Mouse (Mus musculus) brown adipose tissue, adult 24 weeks (tissue): ENCODE results near the gene Olfr1364. TPM values are rescaled to one million over a fixed set of nuclear protein-coding genes. Genes with fewer than 3 reads are reported as not detected.

Source experiments
- H3K27ac ChIP-seq: fragments of 200-500 bp; replicated peaks from 2 replicates; pipeline ENCODE4 v1.5.1; 2012; ENCODE audit warnings: low read depth, mild to moderate bottlenecking, low read length
- H3K4me1 ChIP-seq: fragments of 200-500 bp; 2 replicates; pipeline ENCODE4 v1.6.1; 2012; ENCODE audit warnings: low read length, mixed read lengths; ENCODE audit not compliant: control insufficient read depth, insufficient read depth, insufficient read length
- H3K4me3 ChIP-seq: fragments of 200-500 bp; 2 replicates; pipeline ENCODE4 v1.5.1; 2012; ENCODE audit warnings: low read depth, mild to moderate bottlenecking, low read length, moderate library complexity; ENCODE audit not compliant: insufficient read depth
- polyA plus RNA-seq: library from polyadenylated mRNA; stranded (reverse); fragments of >200 nt; gene quantifications from 2 replicates; pipeline ENCODE4 v1.2.4, GENCODE M21; 2012; ENCODE audit not compliant: missing spikeins, insufficient read depth, insufficient read length

Olfr1364 gene
- not detected in 2 replicates for polyA plus RNA-seq

DNA sequence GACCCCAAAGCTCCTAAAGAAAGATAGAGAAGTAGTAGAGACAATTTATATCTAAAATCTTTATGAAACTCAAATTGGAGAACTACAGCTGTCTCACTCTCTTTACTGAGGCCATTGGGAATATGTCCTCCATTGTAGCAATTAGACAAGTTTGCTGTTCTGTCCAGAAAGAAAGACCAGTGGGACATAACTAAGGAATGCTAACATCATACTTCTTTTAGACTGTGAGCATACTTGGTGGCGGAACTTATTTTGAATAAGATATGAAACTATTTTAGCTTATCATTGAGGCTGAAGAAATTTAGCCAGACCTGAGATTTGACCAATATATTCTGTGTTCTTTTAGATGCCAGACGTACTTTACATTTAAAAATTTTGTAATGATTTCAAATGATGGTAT lies at the start of gene Olfr1364:
TSS of gene Olfr1364 (minus strand) at position 101 of the 400 bp plus-strand sequence.
- no peak within 1 kb of the TSS for H3K27ac ChIP-seq
- no peaks in the 10 kb centered on the region for H3K4me1 ChIP-seq
- H3K4me3 ChIP-seq: no peak within 1 kb of the TSS

DNA sequence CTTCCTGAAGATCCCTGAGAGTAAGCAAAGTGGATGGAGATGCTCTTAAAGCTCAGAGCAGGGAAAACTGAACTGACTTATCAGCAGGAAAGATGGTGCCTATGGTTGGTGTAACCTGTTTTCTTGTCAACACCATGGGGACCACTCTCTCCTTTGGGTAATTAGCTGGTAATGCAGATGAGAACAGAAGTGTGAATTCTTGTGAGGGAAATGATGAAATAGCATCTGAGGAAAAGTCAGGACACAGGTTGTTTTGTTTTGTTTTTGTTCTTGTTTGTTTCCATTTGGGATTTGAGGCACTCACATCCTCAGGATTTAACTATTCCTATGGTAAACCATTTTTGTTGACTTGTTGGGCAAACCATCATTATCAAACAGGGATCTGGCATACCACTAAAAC lies 32.4 kb upstream of the Olfr1364 start, which contains the start of gene Olfr1362:
TSS of gene Olfr1362 (minus strand) at position 101 of the 400 bp plus-strand sequence.
- Histone ChIP-seq H3K4me1 (no peaks in the 10 kb centered on the region), H3K27ac (no peak within 1 kb of the TSS), H3K4me3 (no peak within 1 kb of the TSS)

DNA sequence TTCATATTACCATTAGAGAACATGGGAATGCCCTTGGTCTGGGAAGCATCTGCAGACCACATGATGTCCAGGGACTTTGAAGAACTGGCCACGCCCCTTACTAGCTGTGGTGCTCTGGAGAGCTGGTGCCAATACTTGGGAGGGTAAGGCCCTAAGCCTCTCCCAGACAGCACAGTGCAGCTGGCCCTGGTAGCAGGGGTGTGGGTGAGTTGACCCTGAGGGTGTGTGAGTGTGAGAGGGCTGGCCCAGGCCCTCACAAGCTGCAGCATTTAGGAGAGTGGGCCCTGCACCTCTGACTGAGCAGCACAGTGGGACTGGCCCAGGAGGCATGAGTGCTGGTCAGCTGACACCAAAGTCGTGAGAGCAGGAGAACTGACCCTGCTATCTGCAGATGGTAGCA lies 10.1 kb upstream of the Olfr1364 start:
- no peak overlapping the region for H3K4me3 ChIP-seq
- no peak overlapping the region for H3K27ac ChIP-seq
- H3K4me1 ChIP-seq: no peaks in the 10 kb centered on the region

DNA sequence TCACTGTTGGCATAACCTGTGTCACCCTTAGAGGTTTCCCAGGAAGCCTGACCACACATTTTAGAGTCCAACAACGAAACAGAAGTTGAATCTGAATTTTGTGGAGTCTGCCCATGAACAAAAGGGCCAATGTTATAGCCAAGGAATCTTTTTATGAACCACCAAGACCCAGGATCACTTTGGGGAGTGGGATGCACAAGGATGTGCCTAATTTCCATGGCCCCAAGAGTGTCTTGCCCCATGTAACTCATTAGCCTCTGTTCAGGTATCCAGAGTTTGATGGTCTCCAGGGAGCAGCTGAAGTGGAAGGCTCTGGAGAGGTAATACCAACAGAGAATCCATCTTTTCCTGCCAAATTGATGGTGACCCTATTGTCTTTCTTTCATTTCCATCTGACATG lies 21.8 kb downstream of the Olfr1364 start, which contains the start of gene Olfr1535:
TSS of gene Olfr1535 (minus strand) at position 101 of the 400 bp plus-strand sequence.
- H3K4me3 ChIP-seq: no peak within 1 kb of the TSS
- no peak within 1 kb of the TSS for H3K27ac ChIP-seq
- H3K4me1 ChIP-seq: no peaks in the 10 kb centered on the region

DNA sequence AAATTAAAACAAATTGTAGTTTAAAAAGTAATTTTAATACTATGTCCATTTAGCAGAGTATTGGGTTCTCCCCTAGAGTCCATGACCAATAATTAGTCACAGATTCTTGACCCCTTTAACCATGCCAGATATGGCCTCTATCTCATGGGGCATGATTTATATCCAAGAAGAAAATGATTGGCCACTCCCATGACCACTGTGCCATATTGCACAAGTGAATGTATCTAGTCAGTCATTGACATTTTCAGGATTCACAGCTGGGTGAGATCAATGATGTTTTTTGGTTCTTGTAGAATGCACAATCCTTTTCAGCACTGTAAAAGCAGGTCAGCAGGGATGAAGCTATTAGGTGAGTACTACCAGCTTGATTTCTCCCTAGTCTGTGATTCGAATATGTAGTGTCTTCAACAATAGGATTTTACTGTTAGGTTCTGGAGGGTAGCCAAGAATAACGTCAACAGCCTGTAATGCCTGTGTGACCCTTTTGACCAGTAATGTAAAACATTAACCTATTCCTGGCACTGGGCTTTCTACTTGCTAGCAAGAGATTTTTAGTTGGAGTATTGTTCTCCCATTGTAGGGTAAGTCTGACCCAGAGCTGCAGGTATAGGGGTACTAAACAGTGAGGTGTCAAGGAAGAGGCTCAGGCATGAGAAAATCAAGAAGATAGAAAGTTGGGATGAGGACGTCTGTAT lies 31.0 kb downstream of the Olfr1364 start:
- Histone ChIP-seq H3K4me1 (no peaks in the 10 kb centered on the region), H3K4me3 (no peak overlapping the region), H3K27ac (no peak overlapping the region)

DNA sequence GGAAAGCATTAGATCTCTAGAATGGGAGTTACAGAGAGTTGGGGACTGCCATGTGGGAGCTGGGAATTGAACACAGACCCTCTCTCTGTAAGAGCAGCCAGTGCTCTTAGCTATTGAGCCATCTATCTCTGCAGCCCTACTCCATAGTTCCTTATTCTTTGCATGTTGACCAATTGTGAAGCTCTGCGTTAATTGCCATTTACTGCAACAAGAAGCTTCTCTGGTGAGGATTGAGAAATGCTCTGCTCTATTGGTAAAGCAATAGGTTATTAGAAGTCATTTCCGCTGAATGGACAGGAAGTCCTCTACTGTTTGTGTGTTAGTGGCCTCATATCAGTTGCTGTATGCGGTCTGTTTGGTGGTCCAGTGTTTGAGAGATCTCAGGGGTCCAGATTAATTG lies 32.1 kb downstream of the Olfr1364 start:
- no peaks in the 10 kb centered on the region for H3K4me1 ChIP-seq
- no peak overlapping the region for H3K4me3 ChIP-seq
- H3K27ac ChIP-seq: no peak overlapping the region

DNA sequence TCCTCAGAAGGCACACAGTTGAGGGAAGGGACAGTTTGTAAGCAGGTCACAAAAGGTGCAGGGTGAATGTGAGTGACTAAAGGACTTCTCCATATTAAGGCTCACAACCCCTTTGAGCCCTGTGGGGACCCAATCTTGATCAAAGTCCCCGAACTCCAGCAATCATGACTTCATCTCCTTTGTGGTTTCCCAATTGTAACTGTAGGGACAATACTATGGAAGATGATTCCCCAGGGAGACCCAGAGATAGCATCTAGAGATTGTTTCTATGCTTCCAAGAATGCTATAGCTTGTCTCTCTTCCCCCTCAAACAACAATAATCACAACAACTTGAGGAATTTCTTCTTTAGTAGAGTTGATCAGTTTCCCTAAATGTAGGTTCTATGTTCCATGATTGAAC lies 38.9 kb downstream of the Olfr1364 start, which contains the start of gene Olfr1366:
TSS of gene Olfr1366 (minus strand) at position 101 of the 400 bp plus-strand sequence.
- Histone ChIP-seq H3K27ac (no peak within 1 kb of the TSS), H3K4me3 (no peak within 1 kb of the TSS), H3K4me1 (no peaks in the 10 kb centered on the region)

DNA sequence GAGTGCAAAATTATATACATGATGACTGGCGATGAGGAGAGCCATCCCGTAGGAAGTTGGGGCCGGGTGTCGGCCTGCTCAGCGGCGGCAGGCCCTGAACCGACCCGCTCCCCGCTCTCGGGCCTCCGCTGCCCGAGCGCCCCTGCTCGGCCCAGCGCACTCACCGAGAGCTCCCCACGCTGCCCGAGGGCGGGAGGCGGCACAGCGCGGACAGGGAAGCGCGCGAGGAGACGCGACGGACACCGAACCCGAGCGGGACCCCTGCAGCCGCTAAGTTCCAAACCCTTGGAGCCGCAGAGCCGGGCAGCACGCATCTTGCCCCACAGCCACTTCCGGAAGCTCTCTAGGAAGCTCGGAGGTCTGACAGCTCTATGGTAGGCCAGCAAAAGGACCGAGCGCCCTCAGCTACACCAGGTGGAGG lies 50.8 kb downstream of the Olfr1364 start, which contains the start of gene Zkscan8:
TSS of gene Zkscan8 (minus strand) at position 340 of the 421 bp plus-strand sequence.
- Histone ChIP-seq H3K27ac (peak within 1 kb of the TSS; percentile 72), H3K4me3 (peak within 1 kb of the TSS; percentile 99), H3K4me1 (peaks cover 4% of the 10 kb centered on the region; the same call in 1 of the 2 replicates)

DNA sequence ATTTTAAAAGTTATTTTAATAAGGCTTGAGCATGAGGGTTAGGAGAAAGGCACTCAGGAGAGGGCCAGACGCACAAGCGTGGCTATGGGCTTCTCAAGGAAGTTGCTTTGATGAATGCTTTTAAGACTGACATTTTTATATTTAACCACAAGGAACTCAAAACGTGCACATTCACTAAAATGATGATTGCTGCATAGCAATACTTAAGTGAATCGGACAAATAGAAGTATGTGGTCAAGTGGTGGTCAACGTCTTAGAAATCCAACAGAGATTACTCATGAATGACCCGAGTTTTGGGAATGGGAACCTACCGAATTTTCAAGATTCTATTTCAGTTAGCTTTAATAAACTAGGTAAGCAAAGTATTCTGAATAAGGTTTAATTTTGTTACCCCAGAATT lies 51.4 kb downstream of the Olfr1364 start:
- peaks cover 4% of the 10 kb centered on the region; the same call in 1 of the 2 replicates for H3K4me1 ChIP-seq
- H3K4me3 ChIP-seq: no peak overlapping the region
- no peak overlapping the region for H3K27ac ChIP-seq

Other genes starting within 250 kb of the Olfr1364 start
- gene Olfr1367, start 234.8 kb downstream of the Olfr1364 start, polyA plus RNA-seq: not detected in 2 replicates
- gene Zscan12, start 218.9 kb downstream of the Olfr1364 start, polyA plus RNA-seq: 2.5 and 3.3 TPM in 2 replicates
- 22.9 and 36.8 TPM in 2 replicates for gene Zkscan3, start 179.0 kb downstream of the Olfr1364 start, polyA plus RNA-seq
- gene Pgbd1, start 140.7 kb downstream of the Olfr1364 start, polyA plus RNA-seq: 0.42 TPM in 1 of 2 replicates, not detected in the other
- 16.1 and 18.3 TPM in 2 replicates for gene Zscan26, start 128.0 kb downstream of the Olfr1364 start, polyA plus RNA-seq
- 1.3 and 2.5 TPM in 2 replicates for gene Nkapl, start 113.2 kb downstream of the Olfr1364 start, polyA plus RNA-seq
- 1.7 and 2.2 TPM in 2 replicates for gene Zkscan4, start 102.9 kb downstream of the Olfr1364 start, polyA plus RNA-seq
- gene Gm10065, start 102.3 kb downstream of the Olfr1364 start, polyA plus RNA-seq: not detected in 2 replicates
- gene AK157302, start 86.5 kb downstream of the Olfr1364 start, polyA plus RNA-seq: 1.6 TPM in 1 of 2 replicates, not detected in the other
- 124 and 176 TPM in 2 replicates for gene Gm11273, start 80.3 kb downstream of the Olfr1364 start, polyA plus RNA-seq
- 6.0 and 6.4 TPM in 2 replicates for gene Zkscan8, start 50.6 kb downstream of the Olfr1364 start, polyA plus RNA-seq
- gene Olfr1366, start 39.0 kb downstream of the Olfr1364 start, polyA plus RNA-seq: not detected in 2 replicates
- gene Olfr1535, start 21.9 kb downstream of the Olfr1364 start, polyA plus RNA-seq: not detected in 2 replicates
- gene Olfr1362, start 32.3 kb upstream of the Olfr1364 start, polyA plus RNA-seq: not detected in 2 replicates
- not detected in 2 replicates for gene Olfr11, start 60.8 kb upstream of the Olfr1364 start, polyA plus RNA-seq
- not detected in 2 replicates for gene Olfr1361, start 81.6 kb upstream of the Olfr1364 start, polyA plus RNA-seq
- gene Olfr1360, start 95.6 kb upstream of the Olfr1364 start, polyA plus RNA-seq: not detected in 2 replicates
- not detected in 2 replicates for gene Olfr1359, start 116.4 kb upstream of the Olfr1364 start, polyA plus RNA-seq
- gene Hist1h2bl, start 134.4 kb upstream of the Olfr1364 start, polyA plus RNA-seq: not detected in 2 replicates
- not detected in 2 replicates for gene Hist1h2ai, start 134.7 kb upstream of the Olfr1364 start, polyA plus RNA-seq
- gene Hist1h3h, start 135.9 kb upstream of the Olfr1364 start, polyA plus RNA-seq: not detected in 2 replicates
- gene Hist1h2bm, start 140.3 kb upstream of the Olfr1364 start, polyA plus RNA-seq: not detected in 2 replicates
- not detected in 2 replicates for gene Hist1h4j, start 153.3 kb upstream of the Olfr1364 start, polyA plus RNA-seq
- 4.7 TPM in 1 of 2 replicates, not detected in the other for gene Hist1h4k, start 168.7 kb upstream of the Olfr1364 start, polyA plus RNA-seq
- not detected in 2 replicates for gene Hist1h2ak, start 172.1 kb upstream of the Olfr1364 start, polyA plus RNA-seq
- not detected in 2 replicates for gene Hist1h2bn, start 172.4 kb upstream of the Olfr1364 start, polyA plus RNA-seq
- not detected in 2 replicates for gene Hist1h1b, start 198.9 kb upstream of the Olfr1364 start, polyA plus RNA-seq
- gene Hist1h3i, start 201.6 kb upstream of the Olfr1364 start, polyA plus RNA-seq: not detected in 2 replicates
- gene Hist1h2an, start 205.5 kb upstream of the Olfr1364 start, polyA plus RNA-seq: not detected in 2 replicates
- gene Hist1h2bp, start 205.7 kb upstream of the Olfr1364 start, polyA plus RNA-seq: not detected in 2 replicates
- 1.3 TPM in 1 of 2 replicates, not detected in the other for gene Hist1h2bq, start 228.4 kb upstream of the Olfr1364 start, polyA plus RNA-seq
- gene Hist1h2ao, start 228.7 kb upstream of the Olfr1364 start, polyA plus RNA-seq: not detected in 2 replicates
- gene Hist1h4m, start 230.0 kb upstream of the Olfr1364 start, polyA plus RNA-seq: 2.8 TPM in 1 of 2 replicates, not detected in the other